Mouse (Mus musculus) MEL (cell line): ENCODE data around the gene Glp1r. TPM values are rescaled to one million over a fixed set of nuclear protein-coding genes. Genes with fewer than 3 reads are reported as not detected.

ENCODE experiments used
- DNase-seq: peaks from one replicate; pipeline ENCODE4 v3.0.0; 2011; ENCODE audit warnings: low read depth, low spot score
- H3K27ac ChIP-seq: 2 replicates; pipeline ENCODE4 v1.5.1; 2012; ENCODE audit warnings: low read depth, mild to moderate bottlenecking, control low read depth, low read length, moderate library complexity; ENCODE audit not compliant: control insufficient read depth
- H3K27me3 ChIP-seq, 2 experiments: fragments of 150-350 bp in 1 of 2; sonication (generic) in 1 of 2; 2 replicates each; pipeline ENCODE4 v1.6.1; 2012; ENCODE audit warnings: low read length in 2 of 2, mild to moderate bottlenecking in 2 of 2, improper control_type of control experiment in 1 of 2, moderate library complexity in 1 of 2; ENCODE audit not compliant: insufficient read depth in 2 of 2, control insufficient read depth in 1 of 2
- H3K36me3 ChIP-seq, 2 experiments: 2 replicates each; pipeline ENCODE4 v1.6.1; 2012 to 2014; ENCODE audit warnings: low read length in 2 of 2, improper control_type of control experiment in 1 of 2, inconsistent platforms in 1 of 2, mild to moderate bottlenecking in 1 of 2; ENCODE audit not compliant: insufficient read depth in 2 of 2, control insufficient read depth in 1 of 2
- H3K4me1 ChIP-seq, 2 experiments: fragments of 150-350 bp in 1 of 2; sonication (generic) in 1 of 2; 2 replicates each; pipeline ENCODE4 v1.6.1; 2012; ENCODE audit warnings: low read length in 2 of 2, improper control_type of control experiment in 1 of 2, mild to moderate bottlenecking in 1 of 2; ENCODE audit not compliant: insufficient read depth in 2 of 2, control insufficient read depth in 1 of 2
- H3K4me3 ChIP-seq, 2 experiments: fragments of 150-350 bp in 1 of 2; sonication (generic) in 1 of 2; 2 replicates each; pipeline ENCODE4 v1.5.1; 2012; ENCODE audit warnings: low read depth in 2 of 2, low read length in 2 of 2, mild to moderate bottlenecking in 2 of 2, moderate library complexity in 2 of 2, control low read depth in 1 of 2, improper control_type of control experiment in 1 of 2; ENCODE audit not compliant: control insufficient read depth in 1 of 2, insufficient read depth in 1 of 2
- H3K79me2 ChIP-seq: 2 replicates; pipeline ENCODE4 v1.6.1; 2012; ENCODE audit warnings: mild to moderate bottlenecking, low read length, moderate library complexity; ENCODE audit not compliant: control insufficient read depth, poor library complexity, insufficient read depth
- H3K9ac ChIP-seq: 2 replicates; pipeline ENCODE4 v1.6.1; 2012; ENCODE audit warnings: low read depth, mild to moderate bottlenecking, control low read depth, low read length, moderate library complexity; ENCODE audit not compliant: control insufficient read depth, poor library complexity, severe bottlenecking
- H3K9me3 ChIP-seq: fragments of 150-350 bp; sonication (generic); replicated peaks from 2 replicates; pipeline ENCODE4 v1.6.1; 2012; ENCODE audit warnings: mild to moderate bottlenecking, low read length, improper control_type of control experiment, moderate library complexity; ENCODE audit not compliant: insufficient read depth
- BHLHE40 ChIP-seq: IDR thresholded peaks from 2 replicates; pipeline ENCODE4 v1.6.1; 2012; ENCODE audit warnings: low read depth, mild to moderate bottlenecking, inconsistent platforms, low read length, improper control_type of control experiment, borderline replicate concordance
- CTCF ChIP-seq, 3 experiments: IDR thresholded peaks in 2 of 3; conservative IDR thresholded peaks in 1 of 3; 2 replicates each; pipeline ENCODE4 v1.5.1; 2011 to 2012; ENCODE audit warnings: low read length in 3 of 3, low read depth in 2 of 3, mild to moderate bottlenecking in 2 of 3, improper control_type of control experiment in 1 of 3, inconsistent platforms in 1 of 3, mixed read lengths in 1 of 3, moderate library complexity in 1 of 3; ENCODE audit not compliant: control insufficient read depth in 1 of 3, insufficient read depth in 1 of 3, poor library complexity in 1 of 3, severe bottlenecking in 1 of 3
- EP300 ChIP-seq, 2 experiments: IDR thresholded peaks; 2 replicates each; pipeline ENCODE4 v1.6.1; 2011; ENCODE audit warnings: improper control_type of control experiment in 2 of 2, low read length in 2 of 2, low read depth in 1 of 2, mild to moderate bottlenecking in 1 of 2
- ETS1 ChIP-seq: IDR thresholded peaks from 2 replicates; pipeline ENCODE4 v1.6.1; 2012; ENCODE audit warnings: low read depth, mild to moderate bottlenecking, inconsistent platforms, low read length, improper control_type of control experiment, moderate library complexity
- GABPA ChIP-seq: IDR thresholded peaks from 2 replicates; pipeline ENCODE4 v1.6.1; 2012; ENCODE audit warnings: low read depth, mild to moderate bottlenecking, inconsistent platforms, low read length, improper control_type of control experiment, moderate library complexity
- MXI1 ChIP-seq: IDR thresholded peaks from 2 replicates; pipeline ENCODE4 v1.6.1; 2011; ENCODE audit warnings: mild to moderate bottlenecking, low read depth, low read length, improper control_type of control experiment
- MYB ChIP-seq: IDR thresholded peaks from 2 replicates; pipeline ENCODE4 v1.6.1; 2011; ENCODE audit warnings: mild to moderate bottlenecking, low read depth, low read length, improper control_type of control experiment
- NELFE ChIP-seq: IDR thresholded peaks from 2 replicates; pipeline ENCODE4 v1.6.1; 2011; ENCODE audit warnings: low read depth, low read length, improper control_type of control experiment
- NRF1 ChIP-seq: IDR thresholded peaks from 2 replicates; pipeline ENCODE4 v1.6.1; 2014; ENCODE audit warnings: low read depth, mild to moderate bottlenecking, inconsistent platforms, low read length, improper control_type of control experiment, moderate library complexity; ENCODE audit not compliant: poor library complexity, insufficient read depth, severe bottlenecking
- POLR2A ChIP-seq, 2 experiments: IDR thresholded peaks; 2 replicates each; pipeline ENCODE4 v1.6.1; 2011 to 2012; ENCODE audit warnings: low read length in 2 of 2, mild to moderate bottlenecking in 2 of 2, control low read depth in 1 of 2, improper control_type of control experiment in 1 of 2, low read depth in 1 of 2, moderate library complexity in 1 of 2; ENCODE audit not compliant: control insufficient read depth in 1 of 2, insufficient read depth in 1 of 2, poor library complexity in 1 of 2
- RAD21 ChIP-seq: IDR thresholded peaks from 2 replicates; pipeline ENCODE4 v1.6.1; 2011; ENCODE audit warnings: mild to moderate bottlenecking, low read depth, low read length, improper control_type of control experiment
- SMC3 ChIP-seq: IDR thresholded peaks from 2 replicates; pipeline ENCODE4 v1.6.1; 2011; ENCODE audit warnings: low read depth, low read length, improper control_type of control experiment
- TAL1 ChIP-seq: IDR thresholded peaks from 2 replicates; pipeline ENCODE4 v1.6.1; 2012; ENCODE audit warnings: mild to moderate bottlenecking, inconsistent platforms, low read length, moderate library complexity, mixed read lengths
- TCF12 ChIP-seq: IDR thresholded peaks from 2 replicates; pipeline ENCODE4 v1.6.1; 2014; ENCODE audit warnings: low read depth, mild to moderate bottlenecking, inconsistent platforms, low read length, improper control_type of control experiment, moderate library complexity
- UBTF ChIP-seq: IDR thresholded peaks from 2 replicates; pipeline ENCODE4 v1.6.1; 2012; ENCODE audit warnings: low read depth, mild to moderate bottlenecking, inconsistent platforms, low read length, improper control_type of control experiment, moderate library complexity, borderline replicate concordance; ENCODE audit not compliant: insufficient read depth
- ZMIZ1 ChIP-seq: IDR thresholded peaks from 2 replicates; pipeline ENCODE4 v1.6.1; 2012; ENCODE audit warnings: low read depth, mild to moderate bottlenecking, inconsistent platforms, low read length, improper control_type of control experiment, moderate library complexity
- ZNF384 ChIP-seq: IDR thresholded peaks from 2 replicates; pipeline ENCODE4 v1.6.1; 2012; ENCODE audit warnings: low read depth, mild to moderate bottlenecking, inconsistent platforms, low read length, improper control_type of control experiment
- polyA plus RNA-seq, 2 experiments: library from polyadenylated mRNA; stranded (reverse) in 1 of 2; unstranded in 1 of 2; fragments of >175 nt in 1 of 2; fragments of >200 nt in 1 of 2; gene quantifications; 2 replicates each; pipeline versions ENCODE4 v1.2.1 to v1.2.4; 2012; ENCODE audit warnings: low replicate concordance in 2 of 2, low read depth in 1 of 2; ENCODE audit not compliant: insufficient read length in 2 of 2, insufficient read depth in 1 of 2, missing spikeins in 1 of 2
- total RNA-seq: library from RNA; depleted of rRNA; stranded (reverse); fragments of 300-350 nt; gene quantifications from 2 replicates; pipeline ENCODE4 v1.2.3, GENCODE M21; 2012

The Glp1r gene
- total and polyA plus RNA-seq, 3 experiments = 0.04 TPM; not detected in 1

- H3K4me3 ChIP-seq = no peak overlapping the region
- no peak overlapping the region for H3K27ac ChIP-seq
- H3K4me1 ChIP-seq = no peaks in the 10 kb centered on the region
- H3K9ac ChIP-seq = no peak overlapping the region
- H3K79me2 ChIP-seq = no peaks in the 10 kb centered on the region
- no peaks in the 10 kb centered on the region for H3K27me3 ChIP-seq
- no peak for TF ChIP-seq POLR2A (IDR thresholded peaks at IDR 0.05; ENCODE audit: control insufficient read depth in 1 of 2, insufficient read depth in 1 of 2, low read depth in 1 of 2, low read length in 2 of 2, poor library complexity in 1 of 2)
- no peak for TF ChIP-seq BHLHE40
- no peak for TF ChIP-seq SMC3
- TF ChIP-seq ZMIZ1 = no peak
- no peak for TF ChIP-seq NRF1
- TF ChIP-seq, all 39 proteins: peak for 0
- Histone ChIP-seq H3K9me3 (no peaks in the 10 kb centered on the region), H3K36me3 (no peaks in the 10 kb centered on the region)
- DNase-seq = no peak
These were observed 75.7 kb downstream of the Glp1r start for GRCm38 (mm10) chr17:30977290-30977689.

GRCm38 (mm10) chr17:30978556-30978955 is 76.9 kb downstream of the Glp1r start:
- Histone ChIP-seq H3K9me3 (no peaks in the 10 kb centered on the region), H3K9ac (no peak overlapping the region), H3K79me2 (no peaks in the 10 kb centered on the region), H3K27ac (no peak overlapping the region), H3K36me3 (no peaks in the 10 kb centered on the region), H3K4me1 (no peaks in the 10 kb centered on the region), H3K4me3 (no peak overlapping the region), H3K27me3 (no peaks in the 10 kb centered on the region)
- peak; percentile 4 for DNase-seq
- TF ChIP-seq EP300 (IDR thresholded peaks at IDR 0.05; ENCODE audit: low read depth in 1 of 2, low read length in 2 of 2) (no peak), TCF12 (no peak), MYB (no peak), NELFE (no peak), BHLHE40 (no peak), MXI1 (no peak), TAL1 (no peak), SMC3 (no peak), CTCF (IDR thresholded peaks at IDR 0.05 in 2 of 3, conservative IDR thresholded peaks at IDR 0.05 in 1 of 3; ENCODE audit: control insufficient read depth in 1 of 3, insufficient read depth in 1 of 3, low read depth in 2 of 3, low read length in 3 of 3, poor library complexity in 1 of 3, severe bottlenecking in 1 of 3) (no peak), ETS1 (no peak), UBTF (no peak), NRF1 (no peak), GABPA (no peak), RAD21 (no peak), POLR2A (IDR thresholded peaks at IDR 0.05; ENCODE audit: control insufficient read depth in 1 of 2, insufficient read depth in 1 of 2, low read depth in 1 of 2, low read length in 2 of 2, poor library complexity in 1 of 2) (no peak), ZNF384 (no peak)
